Mouse (Mus musculus) CH12.LX (cell line): ENCODE measurements around the gene Cemip2. TPM values are rescaled to one million over a fixed set of nuclear protein-coding genes. Genes with fewer than 3 reads are reported as not detected.

Experiments
- DNase-seq: peaks from one replicate; pipeline ENCODE4 v3.0.0-alpha.2; 2013; ENCODE audit errors: extremely low read depth
- H3K27ac ChIP-seq: 2 replicates; pipeline ENCODE4 v1.5.1; 2012; ENCODE audit warnings: low read depth, mild to moderate bottlenecking, control low read depth, moderate library complexity; ENCODE audit not compliant: insufficient read depth
- H3K27me3 ChIP-seq: replicated peaks from 2 replicates; pipeline ENCODE3; 2012; ENCODE audit warnings: inconsistent platforms
- H3K36me3 ChIP-seq, 2 experiments: replicated peaks in 1 of 2; 2 replicates each; pipeline versions ENCODE3 to v1.6.1; 2012; ENCODE audit warnings: inconsistent platforms in 1 of 2, low read length in 1 of 2, mild to moderate bottlenecking in 1 of 2, mixed read lengths in 1 of 2, moderate library complexity in 1 of 2; ENCODE audit not compliant: control insufficient read depth in 1 of 2, insufficient read depth in 1 of 2
- H3K4me1 ChIP-seq, 2 experiments: 2 replicates each; pipeline ENCODE4 v1.6.1; 2012; ENCODE audit warnings: inconsistent platforms in 1 of 2, moderate library complexity in 1 of 2; ENCODE audit not compliant: insufficient read depth in 2 of 2, control insufficient read depth in 1 of 2
- H3K4me2 ChIP-seq: 2 replicates; pipeline ENCODE4 v1.6.1; 2012; ENCODE audit warnings: low read depth, mild to moderate bottlenecking, control low read depth; ENCODE audit not compliant: poor library complexity, insufficient read depth, severe bottlenecking
- H3K4me3 ChIP-seq, 3 experiments: fragments of 150-350 bp in 1 of 3; sonication (generic) in 1 of 3; replicated peaks in 1 of 3; 2 replicates each; pipeline versions ENCODE3 to v1.5.1; 2011 to 2012; ENCODE audit warnings: low read depth in 2 of 3, low read length in 2 of 3, mild to moderate bottlenecking in 2 of 3, moderate library complexity in 2 of 3, control low read depth in 1 of 3, improper control_type of control experiment in 1 of 3, inconsistent platforms in 1 of 3, mixed read lengths in 1 of 3; ENCODE audit not compliant: poor library complexity in 1 of 3
- H3K79me2 ChIP-seq: replicated peaks from 2 replicates; pipeline ENCODE4 v1.6.1; 2012; ENCODE audit warnings: mild to moderate bottlenecking, moderate library complexity; ENCODE audit not compliant: control insufficient read depth, poor library complexity, insufficient read depth, severe bottlenecking; ENCODE audit errors: extremely low read depth
- H3K9ac ChIP-seq: 2 replicates; pipeline ENCODE4 v1.6.1; 2012; ENCODE audit warnings: low read depth, mild to moderate bottlenecking, control low read depth, moderate library complexity; ENCODE audit not compliant: insufficient read depth
- H3K9me3 ChIP-seq: replicated peaks from 2 replicates; pipeline ENCODE3; 2012; ENCODE audit warnings: low read length, inconsistent platforms, mixed read lengths
- BHLHE40 ChIP-seq: IDR thresholded peaks from 2 replicates; pipeline ENCODE4 v1.6.1; 2011; ENCODE audit warnings: mild to moderate bottlenecking, low read depth, low read length, improper control_type of control experiment
- CHD1 ChIP-seq: IDR thresholded peaks from 2 replicates; pipeline ENCODE4 v1.6.1; 2012; ENCODE audit warnings: low read depth, low read length, improper control_type of control experiment, inconsistent platforms
- CHD2 ChIP-seq: IDR thresholded peaks from 2 replicates; pipeline ENCODE4 v1.6.1; 2011; ENCODE audit warnings: low read length, improper control_type of control experiment
- E2F4 ChIP-seq: IDR thresholded peaks from 2 replicates; pipeline ENCODE4 v1.6.1; 2011; ENCODE audit warnings: low read depth, low read length, improper control_type of control experiment; ENCODE audit not compliant: insufficient replicate concordance
- ELF1 ChIP-seq: IDR thresholded peaks from 2 replicates; pipeline ENCODE4 v1.6.1; 2014; ENCODE audit warnings: low read depth, mild to moderate bottlenecking, inconsistent platforms, low read length, improper control_type of control experiment
- HCFC1 ChIP-seq: IDR thresholded peaks from 2 replicates; pipeline ENCODE4 v1.6.1; 2012; ENCODE audit warnings: low read depth, mild to moderate bottlenecking, inconsistent platforms, low read length, improper control_type of control experiment
- IRF4 ChIP-seq: IDR thresholded peaks from 2 replicates; pipeline ENCODE4 v1.6.1; 2014; ENCODE audit warnings: low read depth, mild to moderate bottlenecking, inconsistent platforms, low read length, improper control_type of control experiment
- JUN ChIP-seq: IDR thresholded peaks from 2 replicates; pipeline ENCODE4 v1.6.1; 2011; ENCODE audit warnings: low read depth, mild to moderate bottlenecking, low read length, improper control_type of control experiment, moderate library complexity; ENCODE audit not compliant: insufficient read depth
- MAX ChIP-seq: IDR thresholded peaks from 2 replicates; pipeline ENCODE4 v1.6.1; 2011; ENCODE audit warnings: low read length, improper control_type of control experiment
- MAZ ChIP-seq: IDR thresholded peaks from 2 replicates; pipeline ENCODE4 v1.6.1; 2012; ENCODE audit warnings: low read depth, mild to moderate bottlenecking, inconsistent platforms, low read length, improper control_type of control experiment, moderate library complexity
- POLR2AphosphoS2 ChIP-seq: IDR thresholded peaks from 2 replicates; pipeline ENCODE4 v1.6.1; 2011; ENCODE audit warnings: low read depth, low read length, improper control_type of control experiment
- RCOR1 ChIP-seq: conservative IDR thresholded peaks from 2 replicates; pipeline ENCODE4 v1.6.1; 2012; ENCODE audit warnings: low read depth, mild to moderate bottlenecking, inconsistent platforms, low read length, improper control_type of control experiment
- SMC3 ChIP-seq: IDR thresholded peaks from 2 replicates; pipeline ENCODE4 v1.6.1; 2011; ENCODE audit warnings: low read depth, low read length, improper control_type of control experiment
- USF1 ChIP-seq: IDR thresholded peaks from 2 replicates; pipeline ENCODE4 v1.6.1; 2014; ENCODE audit warnings: low read depth, mild to moderate bottlenecking, inconsistent platforms, low read length, improper control_type of control experiment
- USF2 ChIP-seq: conservative IDR thresholded peaks from 2 replicates; pipeline ENCODE4 v1.6.1; 2011; ENCODE audit warnings: low read depth, low read length, improper control_type of control experiment
- ZC3H11A ChIP-seq: IDR thresholded peaks from 2 replicates; pipeline ENCODE4 v1.6.1; 2012; ENCODE audit warnings: low read depth, mild to moderate bottlenecking, inconsistent platforms, low read length, improper control_type of control experiment
- ZKSCAN1 ChIP-seq: IDR thresholded peaks from 2 replicates; pipeline ENCODE4 v1.6.1; 2012; ENCODE audit warnings: low read depth, inconsistent platforms, low read length, improper control_type of control experiment, borderline replicate concordance
- dilution Hi-C: fragments of 300-500 bp; cut with MboI; formaldehyde crosslinking; loops from 2 replicates; pipeline ENCODE4 v1.14.3; 2020; ENCODE audit warnings: low sequenced_read_pairs; ENCODE audit not compliant: extremely low pct_unique_long_range_greater_than_20kb, extremely low pct_ligation_motif_present
- in situ Hi-C: fragments of 300-500 bp; cut with MboI; formaldehyde crosslinking; loops from 3 replicates; pipeline ENCODE4 v1.14.3; 2019; ENCODE audit warnings: low sequenced_read_pairs, low pct_ligation_motif_present, low pct_unique_long_range_greater_than_20kb, mixed read lengths
- polyA plus RNA-seq: library from polyadenylated mRNA; unstranded; fragments of >175 nt; gene quantifications from 2 replicates; pipeline ENCODE4 v1.2.1, GENCODE M21; 2012; ENCODE audit warnings: low read depth; ENCODE audit not compliant: insufficient read length
- total RNA-seq, 2 experiments: library from RNA; depleted of rRNA; stranded (reverse); fragments of 300-350 nt in 1 of 2; fragments of >200 nt in 1 of 2; gene quantifications; 2 replicates each; pipeline ENCODE4 v1.2.3; 2012 to 2014

Gene Cemip2
- total and polyA plus RNA-seq, 3 experiments, result 7.4 to 8.5 (median 7.9) TPM

DNA sequence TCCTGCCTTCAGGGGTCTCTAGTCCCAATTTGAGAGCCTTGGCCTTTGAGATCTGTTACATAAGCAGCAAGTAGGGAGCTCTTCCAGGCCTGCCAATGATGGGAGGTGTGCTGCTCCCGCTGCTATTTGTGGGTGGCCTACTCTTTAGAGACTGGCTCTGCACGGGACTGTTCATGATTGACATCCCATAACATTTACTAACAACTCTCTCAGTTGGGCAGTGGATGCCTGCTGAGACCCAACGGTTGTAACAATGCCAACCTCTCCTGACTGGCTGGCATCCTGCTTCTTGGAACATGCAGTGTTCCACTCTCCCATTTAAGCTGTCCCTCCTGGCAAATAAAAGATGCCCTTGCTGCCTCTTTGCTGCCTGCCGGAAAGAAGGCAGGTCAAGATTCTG, 106.2 kb downstream of the Cemip2 start:
- no peaks in the 10 kb centered on the region for H3K36me3 ChIP-seq
- no peak overlapping the region for H3K9ac ChIP-seq
- H3K27ac ChIP-seq, result no peak overlapping the region
- TF ChIP-seq JUN (no peak), MAX (no peak)
- DNase-seq, result no peak
- peaks cover 0 to 4% of the 10 kb centered on the region in 2 experiments; a peak in 2 of 4 replicates for H3K4me1 ChIP-seq
- in situ Hi-C loops (no loop called here), dilution Hi-C loops (no loop called here)
- no peak overlapping the region for H3K4me2 ChIP-seq
- H3K27me3 ChIP-seq, result no peaks in the 10 kb centered on the region
- H3K4me3 ChIP-seq, result no peak overlapping the region
- no peaks in the 10 kb centered on the region for H3K9me3 ChIP-seq
- no peaks in the 10 kb centered on the region for H3K79me2 ChIP-seq

DNA sequence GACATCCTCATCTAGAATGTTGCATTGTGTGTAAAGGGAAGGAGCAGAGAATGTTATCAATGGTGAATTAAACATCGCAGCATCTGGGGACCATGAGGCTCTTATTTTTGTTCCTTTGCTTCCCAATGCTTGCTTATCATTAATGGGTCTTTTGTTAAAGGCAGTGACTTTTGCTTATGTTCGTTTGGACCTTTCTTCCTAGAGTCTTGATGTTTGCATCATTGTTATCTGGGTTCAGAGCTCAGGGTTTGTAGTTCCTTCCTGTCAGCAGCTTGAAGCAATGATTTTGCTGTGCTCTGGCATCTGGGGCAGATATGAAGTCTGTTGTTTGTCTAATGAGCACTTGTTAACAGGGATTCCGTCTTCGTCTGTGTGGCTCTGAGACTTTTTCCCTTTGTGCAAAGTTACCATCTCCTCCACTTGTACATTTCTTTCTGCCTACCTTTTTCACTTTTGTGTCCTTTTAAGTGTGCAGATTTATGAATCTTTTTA, 108.1 kb downstream of the Cemip2 start:
- Histone ChIP-seq H3K9ac (no peak overlapping the region), H3K27ac (no peak overlapping the region), H3K79me2 (no peaks in the 10 kb centered on the region), H3K36me3 (no peaks in the 10 kb centered on the region), H3K4me3 (no peak overlapping the region), H3K9me3 (no peaks in the 10 kb centered on the region), H3K27me3 (no peaks in the 10 kb centered on the region), H3K4me2 (no peak overlapping the region), H3K4me1 (peaks cover 0 to 4% of the 10 kb centered on the region in 2 experiments; a peak in 2 of 4 replicates)
- no peak for DNase-seq
- dilution Hi-C loops, result no loop called here
- in situ Hi-C loops, result no loop called here
- TF ChIP-seq USF2 (no peak), BHLHE40 (no peak), POLR2AphosphoS2 (no peak), CHD1 (no peak), USF1 (no peak)

DNA sequence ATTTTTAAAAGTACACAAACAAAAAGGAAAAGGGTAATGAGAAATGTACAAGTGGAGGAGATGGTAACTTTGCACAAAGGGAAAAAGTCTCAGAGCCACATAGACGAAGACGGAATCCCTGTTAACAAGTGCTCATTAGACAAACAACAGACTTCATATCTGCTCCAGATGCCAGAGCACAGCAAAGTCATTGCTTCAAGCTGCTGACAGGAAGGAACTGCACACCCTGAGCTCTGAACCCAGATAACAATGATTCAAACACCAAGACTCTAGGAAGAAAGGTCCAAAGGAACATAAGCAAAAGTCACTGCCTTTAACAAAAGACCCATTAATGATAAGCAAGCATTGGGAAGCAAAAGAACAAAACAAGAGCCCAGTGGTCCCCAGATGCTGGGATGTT, 112.6 kb downstream of the Cemip2 start:
- H3K4me2 ChIP-seq, result no peak overlapping the region
- no peaks in the 10 kb centered on the region for H3K9me3 ChIP-seq
- TF ChIP-seq SMC3 (no peak), MAZ (no peak), ELF1 (no peak), IRF4 (no peak), HCFC1 (no peak), ZC3H11A (no peak), RCOR1 (no peak), E2F4 (no peak), ZKSCAN1 (no peak), CHD2 (no peak)
- no peaks in the 10 kb centered on the region for H3K36me3 ChIP-seq
- H3K4me1 ChIP-seq, result peaks cover 0 to 9% of the 10 kb centered on the region in 2 experiments; a peak in 1 of 4 replicates
- in situ Hi-C loops, result no loop called here
- dilution Hi-C loops, result no loop called here
- H3K79me2 ChIP-seq, result no peaks in the 10 kb centered on the region
- H3K4me3 ChIP-seq, result no peak overlapping the region
- no peak overlapping the region for H3K27ac ChIP-seq
- no peaks in the 10 kb centered on the region for H3K27me3 ChIP-seq
- H3K9ac ChIP-seq, result no peak overlapping the region
- no peak for DNase-seq
